ENCODE assay signal across 17 mouse cellular contexts in the genomic region with DNA sequence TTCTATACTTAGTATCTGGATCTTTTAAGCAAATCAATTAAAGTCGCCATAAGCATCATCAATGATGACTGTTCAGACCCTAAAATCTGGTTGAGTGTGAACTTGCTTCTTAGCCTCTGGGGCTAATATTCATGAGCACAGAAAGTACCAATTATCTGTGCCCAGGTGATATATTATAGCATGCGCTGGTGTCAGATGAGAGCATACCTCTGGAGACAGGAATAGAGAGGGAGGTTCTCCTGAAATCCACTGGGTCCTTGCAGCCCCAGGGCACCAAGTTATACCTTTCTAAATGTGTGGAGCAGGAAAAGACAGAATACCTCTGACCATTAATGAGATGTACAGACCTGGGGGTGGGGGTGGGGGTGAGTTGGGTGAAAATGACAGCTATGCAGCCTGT.
"Had no signal": no experiment of that assay in that cellular context is flagged by ENCODE, and none has a peak within 500 bp of the region (broad histone marks: within the 10 kb centered on the region; RNA-seq: fewer than 3 reads in every experiment).

No protein-coding gene starts in this region.

- H3K36me3 ChIP-seq: liver, embryonic 13.5 days; liver, embryonic 15.5 days; lung, embryonic 15.5 days; midbrain, embryonic 12.5 days; neural tube, embryonic 12.5 days; stomach, embryonic 15.5 days had no signal

- H3K4me1 ChIP-seq: liver, embryonic 13.5 days; liver, embryonic 15.5 days; lung, embryonic 15.5 days; midbrain, embryonic 12.5 days; neural tube, embryonic 12.5 days; stomach, embryonic 15.5 days had no signal

- H3K4me3 ChIP-seq: liver, embryonic 13.5 days; liver, embryonic 15.5 days; lung, embryonic 15.5 days; midbrain, embryonic 12.5 days; neural tube, embryonic 12.5 days; stomach, embryonic 15.5 days had no signal

- DNase-seq: liver, embryonic 13.5 days; liver, postnatal 0 days; lung, adult 2 months; lung, postnatal 14 days; lung, postnatal 4 days; right cerebral cortex, postnatal 14 days; thymus, adult 2 months; thymus, postnatal 25 days; thymus, postnatal 4 days had no signal

- H3K27me3 ChIP-seq: liver, embryonic 13.5 days; liver, embryonic 15.5 days; lung, embryonic 15.5 days; midbrain, embryonic 12.5 days; neural tube, embryonic 12.5 days; stomach, embryonic 15.5 days had no signal

- H3K27ac ChIP-seq: liver, embryonic 13.5 days; liver, embryonic 15.5 days; lung, embryonic 15.5 days; midbrain, embryonic 12.5 days; neural tube, embryonic 12.5 days; stomach, embryonic 15.5 days; stomach, postnatal 0 days had no signal

- H3K4me2 ChIP-seq: liver, embryonic 11.5 days; liver, embryonic 13.5 days; liver, embryonic 15.5 days; lung, embryonic 15.5 days; midbrain, embryonic 12.5 days; neural tube, embryonic 12.5 days; stomach, embryonic 15.5 days had no signal

- H3K9ac ChIP-seq: liver, embryonic 13.5 days; liver, embryonic 15.5 days; liver, postnatal 0 days; lung, embryonic 15.5 days; midbrain, embryonic 12.5 days; neural tube, embryonic 12.5 days; stomach, embryonic 15.5 days had no signal

- H3K9me3 ChIP-seq: liver, embryonic 13.5 days; liver, embryonic 15.5 days; lung, embryonic 15.5 days; midbrain, embryonic 12.5 days; neural tube, embryonic 12.5 days; stomach, embryonic 15.5 days had no signal

- ATAC-seq: liver, postnatal 0 days; lung, postnatal 0 days had no signal
